ENCODE assay signal across 8 mouse cellular contexts in genomic region chr9:66796739-66797138, GRCm38 (mm10). TPM values are rescaled to one million over a fixed set of nuclear protein-coding genes. Genes with fewer than 3 reads are reported as not detected.
DNase-seq lines count a peak whose midpoint lies in the region; ATAC-seq lines count a peak whose summit lies in the region.

Gene Gm10647 (plus strand): TSS chr9:66797039.

- no peak within 1 kb of the TSS; the same call in 1 of the 2 replicates for H3K27ac ChIP-seq in kidney, embryonic 14.5 days (ENCODE audit: low read depth, low read length)
- H3K27ac ChIP-seq in embryonic facial prominence, embryonic 10.5 days (replicated peaks): peak within 1 kb of the TSS; percentile 92
- H3K27ac ChIP-seq in hindbrain, embryonic 13.5 days: peak within 1 kb of the TSS; percentile 94
- H3K27ac ChIP-seq in midbrain, embryonic 12.5 days (replicated peaks): peak within 1 kb of the TSS; percentile 87

- H3K4me1 ChIP-seq in kidney, embryonic 14.5 days (ENCODE audit: control insufficient read depth, insufficient read depth, low read length): peaks cover 6% of the 10 kb centered on the region; the same call in 1 of the 2 replicates
- peaks cover 19% of the 10 kb centered on the region for H3K4me1 ChIP-seq in embryonic facial prominence, embryonic 10.5 days
- peaks cover 12% of the 10 kb centered on the region for H3K4me1 ChIP-seq in hindbrain, embryonic 13.5 days (replicated peaks)
- peaks cover 6% of the 10 kb centered on the region for H3K4me1 ChIP-seq in midbrain, embryonic 12.5 days

- H3K4me2 ChIP-seq in kidney, embryonic 14.5 days (replicated peaks; ENCODE audit: low read depth, low read length): peak within 1 kb of the TSS; percentile 81
- H3K4me2 ChIP-seq in hindbrain, embryonic 13.5 days: peak within 1 kb of the TSS; percentile 78
- H3K4me2 ChIP-seq in midbrain, embryonic 12.5 days (replicated peaks): peak within 1 kb of the TSS; percentile 76

- H3K4me3 ChIP-seq in kidney, embryonic 14.5 days (ENCODE audit: low read length): peak within 1 kb of the TSS; percentile 72
- peak within 1 kb of the TSS; percentile 76 for H3K4me3 ChIP-seq in embryonic facial prominence, embryonic 10.5 days
- peak within 1 kb of the TSS; percentile 67 for H3K4me3 ChIP-seq in hindbrain, embryonic 13.5 days
- peak within 1 kb of the TSS; percentile 66 for H3K4me3 ChIP-seq in midbrain, embryonic 12.5 days

- ATAC-seq in kidney, embryonic 14.5 days (ENCODE audit: low FRiP score, low TSS enrichment): no peak
- ATAC-seq in hindbrain, embryonic 13.5 days (ENCODE audit: low FRiP score): no peak
- no peak for ATAC-seq in midbrain, embryonic 12.5 days (ENCODE audit: low FRiP score, low read depth)

- 82% methylated on average over 5 of the region's 5 CpGs for WGBS in kidney, embryonic 14.5 days
- WGBS in embryonic facial prominence, embryonic 10.5 days: 74% methylated on average over 5 of the region's 5 CpGs
- WGBS in hindbrain, embryonic 13.5 days: 77% methylated on average over 5 of the region's 5 CpGs
- WGBS in midbrain, embryonic 12.5 days: 79% methylated on average over 5 of the region's 5 CpGs

- no peaks in the 10 kb centered on the region for H3K27me3 ChIP-seq in kidney, embryonic 14.5 days (ENCODE audit: control insufficient read depth, insufficient read depth, low read length)
- peaks cover 9% of the 10 kb centered on the region for H3K27me3 ChIP-seq in embryonic facial prominence, embryonic 10.5 days (replicated peaks; ENCODE audit: low read depth, poor library complexity, severe bottlenecking)
- H3K27me3 ChIP-seq in hindbrain, embryonic 13.5 days: peaks cover 3% of the 10 kb centered on the region; the same call in 1 of the 2 replicates
- peaks cover 4% of the 10 kb centered on the region; the same call in 1 of the 2 replicates for H3K27me3 ChIP-seq in midbrain, embryonic 12.5 days

- no peaks in the 10 kb centered on the region for H3K36me3 ChIP-seq in kidney, embryonic 14.5 days (ENCODE audit: control insufficient read depth, insufficient read depth, low read length)
- no peaks in the 10 kb centered on the region for H3K36me3 ChIP-seq in embryonic facial prominence, embryonic 10.5 days (replicated peaks)
- no peaks in the 10 kb centered on the region for H3K36me3 ChIP-seq in hindbrain, embryonic 13.5 days
- no peaks in the 10 kb centered on the region for H3K36me3 ChIP-seq in midbrain, embryonic 12.5 days

- peak within 1 kb of the TSS; percentile 66; the same call in 1 of the 2 replicates for H3K9ac ChIP-seq in kidney, embryonic 14.5 days (ENCODE audit: low read depth, low read length)
- peak within 1 kb of the TSS; percentile 86 for H3K9ac ChIP-seq in hindbrain, embryonic 13.5 days
- peak within 1 kb of the TSS; percentile 78 for H3K9ac ChIP-seq in midbrain, embryonic 12.5 days (replicated peaks)

- no peak for DNase-seq in kidney, adult 18-20 months
- no peak for DNase-seq in embryonic facial prominence, embryonic 10.5 days (ENCODE audit: low spot score)
- no peak for DNase-seq in cerebellum, postnatal 14 days
- DNase-seq in left cerebral cortex, adult 11 months (ENCODE audit: low spot score): no peak
- no peak for DNase-seq in left cerebral cortex, postnatal 14 days (ENCODE audit: low spot score in 2 of 2)

- intact Hi-C loops in left cerebral cortex, postnatal 14 days (cut with DNase I): no loop called here

- no peaks in the 10 kb centered on the region for H3K9me3 ChIP-seq in kidney, embryonic 14.5 days (ENCODE audit: control insufficient read depth, low read length)
- H3K9me3 ChIP-seq in embryonic facial prominence, embryonic 10.5 days: no peaks in the 10 kb centered on the region
- H3K9me3 ChIP-seq in hindbrain, embryonic 13.5 days: no peaks in the 10 kb centered on the region
- H3K9me3 ChIP-seq in midbrain, embryonic 12.5 days: no peaks in the 10 kb centered on the region

RNA-seq across cellular contexts. Expression of gene Gm10647, which starts in this region (rescaled TPM):
- polyA plus RNA-seq in kidney, embryonic 14.5 days (2014; fragmentation: Nextera tagmentation; extraction: Ambion mirVana): 0.40 and 0.81 TPM in 2 replicates
- polyA plus RNA-seq in embryonic facial prominence, embryonic 10.5 days (2016; fragmentation: Nextera tagmentation; extraction: Ambion mirVana): 0.57 and 0.62 TPM in 2 replicates
- 0.40 and 0.67 TPM in 2 replicates for polyA plus RNA-seq in hindbrain, embryonic 13.5 days (2015; fragmentation: Nextera tagmentation; extraction: Ambion mirVana)
- polyA plus RNA-seq in midbrain, embryonic 12.5 days (2016; fragmentation: Nextera tagmentation; extraction: Ambion mirVana): 0.59 and 1.0 TPM in 2 replicates
- total RNA-seq in left cerebral cortex, postnatal 14 days (2021): under 1 TPM; 0.17 to 0.40 TPM
